Mouse (Mus musculus) stomach, adult 2 months (tissue): Measurements from ENCODE around the gene Lta. TPM values are rescaled to one million over a fixed set of nuclear protein-coding genes. Genes with fewer than 3 reads are reported as not detected.

Experiments
- polyA plus RNA-seq: library from polyadenylated mRNA; depleted of rRNA; stranded (reverse); fragments of >200 nt; gene quantifications from 2 replicates; pipeline ENCODE4 v1.2.3, GENCODE M21; 2012; rRNA removed

The Lta gene
- polyA plus RNA-seq: 0.10 and 0.36 TPM in 2 replicates

GRCm38 (mm10) chr17:35204494-35205379 is at the start of gene Lta:
Gene Lta (minus strand): TSS chr17:35205351.

GRCm38 (mm10) chr17:35241305-35242014 is 36.3 kb upstream of the Lta start, which contains the start of gene Ddx39b:
Gene Ddx39b (plus strand): TSS chr17:35241746.

GRCm38 (mm10) chr17:35235614-35236389 is 30.7 kb upstream of the Lta start, which contains the start of gene Nfkbil1:
Gene Nfkbil1 (minus strand): TSS chr17:35235792.

DNA sequence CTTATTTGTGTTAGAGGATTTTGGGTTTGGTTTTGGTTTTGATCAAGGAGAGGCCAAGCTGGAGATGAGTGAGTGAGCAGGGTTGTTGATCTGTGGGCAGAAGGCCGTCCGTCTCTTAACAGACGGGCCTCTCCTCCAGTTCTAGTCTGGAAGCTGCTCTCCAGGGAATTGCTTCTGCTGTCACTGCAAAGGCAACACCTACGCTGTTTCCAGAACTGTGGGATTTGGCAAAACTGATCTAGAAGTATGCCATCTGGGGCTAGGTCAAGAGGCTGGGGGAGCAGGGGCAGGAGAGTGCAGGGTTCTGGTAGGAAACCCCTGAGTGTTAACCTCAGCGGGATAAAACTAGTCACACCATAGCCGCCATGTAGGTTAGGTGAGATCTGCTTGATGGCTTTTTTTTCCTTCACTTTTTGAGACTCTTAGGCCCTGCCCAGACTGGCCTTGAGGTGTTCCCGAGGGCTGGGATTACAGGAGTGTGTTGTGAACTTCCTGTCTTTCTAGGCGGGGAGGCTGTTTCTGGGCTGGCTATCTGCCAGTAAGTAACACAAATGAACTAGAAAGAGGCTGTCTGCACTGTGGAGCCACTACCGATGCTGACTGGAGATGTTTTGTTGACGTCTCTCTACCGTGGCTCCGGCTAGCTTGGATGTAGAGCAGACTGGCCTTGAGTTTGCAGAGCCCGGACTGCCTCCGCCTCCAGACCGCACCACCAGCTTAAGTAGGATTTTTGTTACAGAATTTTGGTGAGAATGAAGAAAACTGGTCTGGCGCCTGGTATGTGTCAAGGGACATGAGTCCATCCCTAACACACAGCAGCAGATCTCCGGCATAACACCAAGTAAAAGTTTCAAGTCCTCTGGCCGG is 28.2 kb upstream of the Lta start, which contains the start of gene Atp6v1g2:
Gene Atp6v1g2, plus strand, starts transcription at position 547 of the 867 bp plus-strand sequence.

DNA sequence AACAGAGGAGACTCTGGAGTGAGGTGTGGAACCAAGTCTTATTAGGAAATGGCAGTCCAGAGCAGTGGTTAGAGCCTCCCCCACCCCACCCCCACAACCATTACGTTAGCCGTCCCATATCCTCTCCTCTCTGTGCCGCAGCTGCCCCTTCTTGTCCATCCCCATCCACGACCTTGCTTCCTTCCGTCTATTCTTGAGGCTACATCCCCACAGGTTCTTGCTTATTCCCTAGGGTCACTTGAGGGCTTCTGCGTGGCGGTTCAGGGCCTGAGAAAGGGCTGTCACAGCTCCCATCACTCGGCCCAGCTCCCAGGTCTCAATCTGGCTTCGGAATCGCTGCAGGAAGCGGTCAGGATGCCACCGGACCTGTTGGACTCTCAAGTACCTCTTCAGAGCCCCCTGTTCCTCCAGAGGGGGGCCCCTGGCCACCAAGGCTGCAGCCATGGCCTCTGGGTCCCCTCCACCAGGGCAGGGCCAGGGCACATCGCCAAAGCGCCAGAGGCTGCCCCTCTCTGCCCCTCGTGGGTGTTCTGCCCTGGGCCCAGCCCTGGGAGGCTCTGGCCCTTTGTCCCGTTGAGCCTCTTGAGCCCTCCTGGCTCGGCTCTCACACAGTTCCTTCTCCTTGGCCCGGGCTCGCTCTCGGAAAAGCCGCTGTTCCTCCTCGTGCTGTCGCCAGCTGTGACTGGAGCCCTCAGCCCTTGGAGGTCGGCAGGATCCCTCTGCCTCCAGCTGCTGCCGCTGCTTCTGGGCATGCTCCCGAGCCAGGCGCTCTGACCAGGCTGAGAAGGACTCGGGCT is 15.2 kb upstream of the Lta start, which contains the start of gene Gm16181:
Gene Gm16181, plus strand, starts transcription at position 679 of the 797 bp plus-strand sequence.

DNA sequence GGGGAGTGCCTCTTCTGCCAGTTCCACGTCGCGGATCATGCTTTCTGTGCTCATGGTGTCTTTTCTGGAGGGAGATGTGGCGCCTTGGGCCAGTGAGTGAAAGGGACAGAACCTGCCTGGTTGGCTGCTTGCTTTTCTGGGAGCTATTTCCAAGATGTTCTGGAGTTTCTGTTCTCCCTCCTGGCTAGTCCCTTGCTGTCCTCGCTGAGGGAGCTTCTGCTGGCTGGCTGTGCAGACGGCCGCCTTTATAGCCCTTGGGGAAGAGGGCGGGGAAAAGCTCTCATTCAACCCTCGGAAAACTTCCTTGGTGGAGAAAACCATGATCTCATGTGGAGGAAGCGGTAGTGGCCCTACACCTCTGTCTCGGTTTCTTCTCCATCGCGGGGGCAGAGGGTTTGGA is 3.4 kb downstream of the Lta start, which contains the start of gene Tnf:
Gene Tnf, minus strand, starts transcription at position 221 of the 400 bp plus-strand sequence.

DNA sequence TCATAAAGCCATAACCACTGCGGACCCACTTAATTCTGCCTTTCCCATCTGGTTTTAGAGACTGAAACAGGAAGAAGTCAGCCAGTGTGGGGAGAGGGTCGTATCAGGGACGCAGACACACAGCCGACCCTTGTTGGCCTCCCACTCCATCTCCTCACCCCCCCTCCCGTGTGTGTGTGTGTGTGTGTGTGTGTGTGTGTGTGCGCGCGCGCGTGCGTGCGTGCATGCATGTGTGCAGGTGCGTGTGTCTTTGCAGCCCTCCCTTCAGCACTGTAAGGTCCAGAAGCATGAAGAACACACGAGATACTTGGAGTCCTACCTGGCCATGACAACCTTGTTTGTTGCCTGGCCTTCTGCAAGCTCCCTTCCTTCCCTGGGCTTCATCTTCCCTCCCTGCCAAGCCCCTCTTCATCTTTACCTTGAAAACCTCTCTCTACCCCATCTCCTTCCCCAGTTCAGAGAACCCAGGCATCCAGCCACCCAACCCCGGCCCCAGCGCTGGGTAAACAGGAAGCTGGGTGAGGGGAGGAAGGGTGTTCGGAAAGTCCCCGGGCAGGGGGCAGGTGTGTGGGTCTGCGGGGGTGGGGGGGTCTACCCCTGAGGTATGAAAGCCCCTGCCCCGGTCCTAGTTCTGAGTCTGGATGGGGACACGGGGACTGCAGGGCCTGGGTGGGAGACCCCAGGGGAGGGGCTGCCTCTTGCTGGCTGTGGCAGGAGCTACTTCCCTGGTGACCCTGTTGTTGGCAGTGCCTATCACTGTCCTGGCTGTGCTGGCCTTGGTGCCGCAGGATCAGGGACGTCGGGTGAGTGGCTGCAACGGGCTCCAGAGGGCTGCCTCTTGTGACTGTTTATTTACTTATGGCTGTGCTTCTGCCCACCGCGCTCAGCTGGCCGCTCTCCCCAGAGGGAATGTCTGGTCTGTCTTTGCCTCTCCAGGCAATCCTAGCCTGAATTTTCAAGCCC is 11.0 kb downstream of the Lta start, which contains the start of gene Ltb:
Gene Ltb, plus strand, starts transcription at position 559 of the 963 bp plus-strand sequence.

GRCm38 (mm10) chr17:35187959-35188610 is 17.1 kb downstream of the Lta start, which contains the start of gene Lst1:
Gene Lst1 (minus strand): TSS chr17:35188439.

DNA sequence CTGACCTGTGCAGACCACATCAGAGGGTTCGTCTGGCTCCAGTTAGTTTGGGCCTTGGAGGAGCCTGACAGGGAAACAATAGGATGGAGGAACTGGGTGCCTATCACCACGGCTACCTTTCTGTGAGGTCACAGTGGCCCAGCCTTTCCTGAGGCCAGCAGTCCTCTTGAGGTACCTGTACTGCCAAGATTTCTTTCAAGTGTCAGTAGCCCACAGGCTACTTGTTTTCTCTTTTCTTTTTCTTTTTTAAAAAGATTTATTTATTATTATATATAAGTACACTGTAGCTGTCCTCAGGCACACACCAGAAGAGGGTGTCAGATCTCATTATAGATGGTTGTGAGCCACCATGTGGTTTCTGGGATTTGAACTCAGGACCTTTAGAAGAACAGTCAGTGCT is 29.2 kb downstream of the Lta start, which contains the start of gene Aif1:
Gene Aif1, minus strand, starts transcription at position 101 of the 400 bp plus-strand sequence.

DNA sequence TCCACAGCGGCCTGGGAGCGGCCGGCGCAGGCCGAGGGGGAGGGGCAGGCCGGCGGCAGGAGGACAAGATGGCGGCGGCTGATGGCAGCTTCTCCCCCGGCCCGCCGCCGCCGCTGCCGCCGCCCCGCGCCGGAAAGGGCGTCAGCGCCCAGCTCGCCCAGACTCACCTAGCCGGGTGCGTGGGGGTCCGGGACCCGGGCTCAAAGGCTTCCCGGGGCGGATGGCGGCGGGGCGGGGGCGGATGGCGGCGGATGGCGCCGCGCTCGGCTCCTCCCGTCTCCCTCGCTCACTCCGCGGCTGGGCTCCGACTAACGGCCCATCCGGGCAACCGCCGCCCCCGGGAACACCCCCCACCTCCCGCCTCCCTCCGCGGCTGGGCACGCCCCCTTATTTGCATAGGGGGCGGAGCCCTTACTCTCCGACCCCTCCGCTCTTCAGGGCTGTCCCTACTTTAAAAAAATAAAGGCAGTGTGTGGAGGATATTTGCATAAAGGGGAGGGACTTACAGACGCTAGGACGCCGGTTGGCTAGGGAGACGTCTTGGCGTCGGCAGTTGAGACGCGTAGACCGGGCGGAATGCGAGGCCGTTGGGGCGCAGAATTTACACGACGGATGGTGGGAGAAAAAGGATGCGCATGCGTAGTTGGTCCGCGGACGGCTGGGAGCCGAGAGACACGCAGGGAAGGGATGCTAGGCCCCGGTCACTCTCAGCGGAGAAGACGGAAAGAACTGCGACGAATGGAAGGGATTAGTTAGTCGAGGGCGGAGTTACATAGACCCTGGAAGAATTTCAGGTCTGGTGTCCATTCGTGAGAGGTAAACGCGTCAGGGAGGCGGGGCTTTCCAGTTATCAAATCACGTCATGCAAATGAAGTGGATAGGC is 40.3 kb downstream of the Lta start, which contains the start of gene Prrc2a:
Gene Prrc2a, minus strand, starts transcription at position 330 of the 883 bp plus-strand sequence.

Other genes with a start within 250 kb of the Lta start
- 31.1 and 45.6 TPM in 2 replicates for gene Hspa1b, start 246.1 kb downstream of the Lta start, polyA plus RNA-seq
- not detected in 2 replicates for gene Gm20481, start 235.4 kb downstream of the Lta start, polyA plus RNA-seq
- 16.4 and 25.7 TPM in 2 replicates for gene Hspa1a, start 233.2 kb downstream of the Lta start, polyA plus RNA-seq
- gene Hspa1l, start 232.6 kb downstream of the Lta start, polyA plus RNA-seq: 0.34 and 0.59 TPM in 2 replicates
- 43.9 and 62.3 TPM in 2 replicates for gene Lsm2, start 223.5 kb downstream of the Lta start, polyA plus RNA-seq
- 95.5 and 126 TPM in 2 replicates for gene Vars, start 204.4 kb downstream of the Lta start, polyA plus RNA-seq
- 1.9 and 2.2 TPM in 2 replicates for gene Vwa7, start 188.8 kb downstream of the Lta start, polyA plus RNA-seq
- gene Sapcd1, start 177.3 kb downstream of the Lta start, polyA plus RNA-seq: 0.58 and 1.9 TPM in 2 replicates
- gene Msh5, start 158.6 kb downstream of the Lta start, polyA plus RNA-seq: 2.6 and 5.6 TPM in 2 replicates
- 131 and 147 TPM in 2 replicates for gene Clic1, start 155.4 kb downstream of the Lta start, polyA plus RNA-seq
- gene Ddah2, start 146.3 kb downstream of the Lta start, polyA plus RNA-seq: 16.3 and 20.7 TPM in 2 replicates
- gene Ly6g6c, start 140.0 kb downstream of the Lta start, polyA plus RNA-seq: 243 and 312 TPM in 2 replicates
- gene Mpig6b, start 139.2 kb downstream of the Lta start, polyA plus RNA-seq: 0.42 and 0.65 TPM in 2 replicates
- gene Ly6g6e, start 128.4 kb downstream of the Lta start, polyA plus RNA-seq: 99.6 and 112 TPM in 2 replicates
- 5.1 and 6.4 TPM in 2 replicates for gene Ly6g6d, start 127.3 kb downstream of the Lta start, polyA plus RNA-seq
- 1.2 and 2.0 TPM in 2 replicates for gene Ly6g6f, start 119.7 kb downstream of the Lta start, polyA plus RNA-seq
- gene Abhd16a, start 116.1 kb downstream of the Lta start, polyA plus RNA-seq: 88.7 and 152 TPM in 2 replicates
- gene Ly6g5c, start 97.1 kb downstream of the Lta start, polyA plus RNA-seq: 1.4 TPM in 1 of 2 replicates, not detected in the other
- 1.2 and 2.2 TPM in 2 replicates for gene Ly6g5b, start 89.9 kb downstream of the Lta start, polyA plus RNA-seq
- 9.3 and 11.8 TPM in 2 replicates for gene Gpank1, start 83.9 kb downstream of the Lta start, polyA plus RNA-seq
- gene Csnk2b, start 83.3 kb downstream of the Lta start, polyA plus RNA-seq: 258 and 301 TPM in 2 replicates
- gene D17H6S53E, start 79.0 kb downstream of the Lta start, polyA plus RNA-seq: 13.7 and 19.0 TPM in 2 replicates
- 0.08 and 0.20 TPM in 2 replicates for gene Apom, start 73.3 kb downstream of the Lta start, polyA plus RNA-seq
- gene Bag6, start 70.2 kb downstream of the Lta start, polyA plus RNA-seq: 92.9 and 94.1 TPM in 2 replicates
- 262 and 284 TPM in 2 replicates for gene Prrc2a, start 40.5 kb downstream of the Lta start, polyA plus RNA-seq
- 0.11 and 0.48 TPM in 2 replicates for gene Aif1, start 29.3 kb downstream of the Lta start, polyA plus RNA-seq
- 3.7 and 6.5 TPM in 2 replicates for gene Lst1, start 16.9 kb downstream of the Lta start, polyA plus RNA-seq
- 1.5 and 5.7 TPM in 2 replicates for gene Ltb, start 10.9 kb downstream of the Lta start, polyA plus RNA-seq
- gene Tnf, start 3.3 kb downstream of the Lta start, polyA plus RNA-seq: 0.24 and 0.42 TPM in 2 replicates
- gene Gm16181, start 15.5 kb upstream of the Lta start, polyA plus RNA-seq: 0.42 TPM in 1 of 2 replicates, not detected in the other
- gene Atp6v1g2, start 28.3 kb upstream of the Lta start, polyA plus RNA-seq: 1.3 and 1.7 TPM in 2 replicates
- 15.7 and 37.5 TPM in 2 replicates for gene Nfkbil1, start 30.4 kb upstream of the Lta start, polyA plus RNA-seq
- 74.9 and 91.6 TPM in 2 replicates for gene Ddx39b, start 36.4 kb upstream of the Lta start, polyA plus RNA-seq
- 243 and 319 TPM in 2 replicates for gene H2-D1, start 57.4 kb upstream of the Lta start, polyA plus RNA-seq
- gene H2-Q1, start 115.1 kb upstream of the Lta start, polyA plus RNA-seq: 0.04 TPM in 1 of 2 replicates, not detected in the other
- 0.18 and 0.54 TPM in 2 replicates for gene H2-Q2, start 136.9 kb upstream of the Lta start, polyA plus RNA-seq
- gene H2-Q4, start 174.3 kb upstream of the Lta start, polyA plus RNA-seq: 29.8 and 31.3 TPM in 2 replicates
- 5.2 and 5.8 TPM in 2 replicates for gene H2-Q6, start 219.5 kb upstream of the Lta start, polyA plus RNA-seq
- gene H2-Q7, start 233.8 kb upstream of the Lta start, polyA plus RNA-seq: 12.4 and 12.6 TPM in 2 replicates